Comparison of ENCODE assay signal across 8 mouse cellular contexts in the genomic region with DNA sequence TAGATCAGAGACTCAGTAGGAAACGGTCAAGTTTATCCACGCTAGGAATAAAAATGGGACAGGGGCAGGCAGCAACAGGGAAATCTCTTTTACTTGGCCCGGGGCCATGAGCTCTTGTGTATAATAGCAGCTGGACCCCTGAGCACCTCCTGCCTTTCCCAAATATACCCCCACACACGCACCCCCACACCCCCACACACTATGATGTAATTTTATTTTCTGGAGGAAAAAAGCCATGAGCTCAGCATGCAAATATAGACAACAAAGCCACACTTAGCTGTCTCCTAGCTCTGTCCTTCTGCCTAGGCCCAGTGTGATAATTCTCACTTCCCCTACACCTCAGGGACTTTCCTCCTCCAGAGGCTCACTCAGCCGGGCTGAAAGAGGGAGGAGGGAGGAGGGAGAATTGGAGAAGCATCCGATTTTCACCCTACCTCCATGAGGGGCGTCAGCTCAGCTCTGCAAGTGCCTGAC. TPM values are rescaled to one million over a fixed set of nuclear protein-coding genes. Genes with fewer than 3 reads are reported as not detected.
A peak's percentile ranks its signal among the peaks of the same experiment; 100 is the strongest.
DNase-seq lines count a peak whose midpoint lies in the region; ATAC-seq and TF ChIP-seq lines count a peak whose summit lies in the region.

No protein-coding gene starts in this region.

- TF ChIP-seq POLR2A in heart, adult 2 months (IDR thresholded peaks at IDR 0.05; ENCODE audit: insufficient read depth, low read depth, low read length), result no peak
- TF ChIP-seq POLR2A in CH12.LX (IDR thresholded peaks at IDR 0.05; ENCODE audit: low read depth, low read length), result no peak

- in situ Hi-C loops in CH12.LX (cut with MboI; ENCODE audit: low pct_ligation_motif_present, low pct_unique_long_range_greater_than_20kb, low sequenced_read_pairs), result no loop called here

- peak overlapping the region; percentile 97 for H3K27ac ChIP-seq in heart, adult 2 months
- H3K27ac ChIP-seq in CH12.LX (ENCODE audit: insufficient read depth, low read depth), result peak overlapping the region; percentile 32; the same call in 1 of the 2 replicates
- peak overlapping the region; percentile 80; the same call in 1 of the 2 replicates for H3K27ac ChIP-seq in embryonic facial prominence, embryonic 12.5 days
- peak overlapping the region; percentile 94 for H3K27ac ChIP-seq in hindbrain, embryonic 16.5 days (ENCODE audit: low read depth, low read length)
- peak overlapping the region; percentile 97; the same call in 1 of the 2 replicates for H3K27ac ChIP-seq in midbrain, embryonic 11.5 days (ENCODE audit: low read depth, low read length)

- peak overlapping the region; percentile 95 for H3K4me3 ChIP-seq in heart, adult 2 months
- H3K4me3 ChIP-seq in CH12.LX (replicated peaks in 1 of 3; ENCODE audit: low read depth in 2 of 3, low read length in 2 of 3, poor library complexity in 1 of 3), result peak overlapping the region in 2 of 3 experiments; percentile 28 to 78
- no peak overlapping the region for H3K4me3 ChIP-seq in embryonic facial prominence, embryonic 12.5 days
- H3K4me3 ChIP-seq in hindbrain, embryonic 16.5 days (ENCODE audit: low read length), result peak overlapping the region; percentile 88
- H3K4me3 ChIP-seq in midbrain, embryonic 11.5 days (ENCODE audit: low read depth, low read length), result peak overlapping the region; percentile 84

- no peak for ATAC-seq in embryonic facial prominence, embryonic 12.5 days (ENCODE audit: insufficient number of reproducible peaks, insufficient read depth, low FRiP score, low TSS enrichment)
- peak; percentile 6; the same call in 1 of the 2 replicates for ATAC-seq in hindbrain, embryonic 16.5 days
- no peak for ATAC-seq in midbrain, embryonic 11.5 days (ENCODE audit: low FRiP score)
- ATAC-seq in megakaryocyte-erythroid progenitor cell, adult 5-6 weeks (replicated peaks; ENCODE audit: low FRiP score, low TSS enrichment, poor library complexity, severe bottlenecking), result no peak

- peak overlapping the region; percentile 76 for H3K4me2 ChIP-seq in CH12.LX (ENCODE audit: insufficient read depth, low read depth, poor library complexity, severe bottlenecking)
- peak overlapping the region; percentile 77 for H3K4me2 ChIP-seq in embryonic facial prominence, embryonic 12.5 days (replicated peaks)
- H3K4me2 ChIP-seq in hindbrain, embryonic 16.5 days (ENCODE audit: low read length), result peak overlapping the region; percentile 95
- peak overlapping the region; percentile 95 for H3K4me2 ChIP-seq in midbrain, embryonic 11.5 days

- peaks cover 2% of the 10 kb centered on the region for H3K79me2 ChIP-seq in heart, adult 2 months (replicated peaks; ENCODE audit: control insufficient read depth, insufficient read depth, low read length)
- no peaks in the 10 kb centered on the region; the same call in 1 of the 2 replicates for H3K79me2 ChIP-seq in CH12.LX (replicated peaks; ENCODE audit: control insufficient read depth, extremely low read depth, insufficient read depth, poor library complexity, severe bottlenecking)

- peak in 1 of 2 experiments; percentile 27 for DNase-seq in heart, adult 2 months
- no peak for DNase-seq in heart, postnatal 36 days
- DNase-seq in CH12.LX (ENCODE audit: extremely low read depth), result peak; percentile 77
- peak; percentile 91 for DNase-seq in midbrain, embryonic 11.5 days (ENCODE audit: low spot score, missing footprints)
- no peak for DNase-seq in ovary, postnatal 14 days (ENCODE audit: low spot score)

- peaks cover 4% of the 10 kb centered on the region; the same call in 1 of the 2 replicates for H3K36me3 ChIP-seq in heart, adult 2 months (ENCODE audit: control insufficient read depth, insufficient read depth, low read length)
- peaks cover 7 to 34% of the 10 kb centered on the region in 2 experiments for H3K36me3 ChIP-seq in CH12.LX (replicated peaks in 1 of 2; ENCODE audit: control insufficient read depth in 1 of 2, insufficient read depth in 1 of 2, low read length in 1 of 2)
- H3K36me3 ChIP-seq in embryonic facial prominence, embryonic 12.5 days, result peaks cover 2% of the 10 kb centered on the region; the same call in 1 of the 2 replicates
- H3K36me3 ChIP-seq in hindbrain, embryonic 16.5 days (ENCODE audit: control insufficient read depth, insufficient read depth, low read length), result no peaks in the 10 kb centered on the region
- H3K36me3 ChIP-seq in midbrain, embryonic 11.5 days (ENCODE audit: control insufficient read depth, insufficient read depth, low read length), result no peaks in the 10 kb centered on the region; the same call in 1 of the 2 replicates

- no peak for TF ChIP-seq RAD21 in CH12.LX (IDR thresholded peaks at IDR 0.05; ENCODE audit: low read depth, low read length)

- TF ChIP-seq EP300 in heart, adult 2 months (IDR thresholded peaks at IDR 0.05; ENCODE audit: insufficient read depth, low read depth, low read length), result no peak
- TF ChIP-seq EP300 in CH12.LX (IDR thresholded peaks at IDR 0.05; ENCODE audit: low read length), result peak; percentile 71

- H3K9me3 ChIP-seq in CH12.LX (replicated peaks; ENCODE audit: low read length), result no peaks in the 10 kb centered on the region
- H3K9me3 ChIP-seq in embryonic facial prominence, embryonic 12.5 days, result no peaks in the 10 kb centered on the region
- no peaks in the 10 kb centered on the region for H3K9me3 ChIP-seq in hindbrain, embryonic 16.5 days (ENCODE audit: control insufficient read depth, low read length)
- H3K9me3 ChIP-seq in midbrain, embryonic 11.5 days (ENCODE audit: control insufficient read depth, low read length), result no peaks in the 10 kb centered on the region

- intact Hi-C loops in heart, adult 2 months (cut with DNase I), result no loop called here
- intact Hi-C loops in heart, postnatal 36 days (cut with DNase I), result loop anchor here (2.0 kb wide), 1 partner anchor 58 kb away; a partner anchor contains a TSS

- H3K4me1 ChIP-seq in heart, adult 2 months (ENCODE audit: control insufficient read depth, insufficient read depth, low read length), result peaks cover 26% of the 10 kb centered on the region
- peaks cover 13 to 51% of the 10 kb centered on the region in 2 experiments for H3K4me1 ChIP-seq in CH12.LX (ENCODE audit: control insufficient read depth in 1 of 2, insufficient read depth in 2 of 2)
- peaks cover 46% of the 10 kb centered on the region for H3K4me1 ChIP-seq in embryonic facial prominence, embryonic 12.5 days
- peaks cover 45% of the 10 kb centered on the region for H3K4me1 ChIP-seq in hindbrain, embryonic 16.5 days (ENCODE audit: control insufficient read depth, insufficient read depth, low read depth, low read length)
- peaks cover 45% of the 10 kb centered on the region for H3K4me1 ChIP-seq in midbrain, embryonic 11.5 days (ENCODE audit: control insufficient read depth, insufficient read depth, low read length)

- dilution Hi-C loops in CH12.LX (cut with MboI; ENCODE audit: extremely low pct_ligation_motif_present, extremely low pct_unique_long_range_greater_than_20kb, low sequenced_read_pairs), result no loop called here

- no peaks in the 10 kb centered on the region; the same call in 1 of the 2 replicates for H3K27me3 ChIP-seq in heart, adult 2 months (ENCODE audit: control insufficient read depth, insufficient read depth, low read length)
- H3K27me3 ChIP-seq in CH12.LX (replicated peaks), result no peaks in the 10 kb centered on the region
- H3K27me3 ChIP-seq in embryonic facial prominence, embryonic 12.5 days, result no peaks in the 10 kb centered on the region
- H3K27me3 ChIP-seq in hindbrain, embryonic 16.5 days (replicated peaks; ENCODE audit: control insufficient read depth, insufficient read depth, low read length), result no peaks in the 10 kb centered on the region
- no peaks in the 10 kb centered on the region for H3K27me3 ChIP-seq in midbrain, embryonic 11.5 days (ENCODE audit: control insufficient read depth, insufficient read depth, low read length)

- H3K9ac ChIP-seq in heart, adult 2 months (ENCODE audit: low read depth, low read length), result peak overlapping the region; percentile 10; the same call in 1 of the 2 replicates
- peak overlapping the region; percentile 83 for H3K9ac ChIP-seq in CH12.LX (ENCODE audit: insufficient read depth, low read depth)
- peak overlapping the region; percentile 79; the same call in 1 of the 2 replicates for H3K9ac ChIP-seq in embryonic facial prominence, embryonic 12.5 days
- peak overlapping the region; percentile 92 for H3K9ac ChIP-seq in hindbrain, embryonic 16.5 days (ENCODE audit: low read depth, low read length)
- peak overlapping the region; percentile 93 for H3K9ac ChIP-seq in midbrain, embryonic 11.5 days (ENCODE audit: low read length)

- TF ChIP-seq CTCF in heart, adult 2 months (IDR thresholded peaks at IDR 0.05), result no peak
- no peak for TF ChIP-seq CTCF in CH12.LX (conservative IDR thresholded peaks at IDR 0.05 in 1 of 2, IDR thresholded peaks at IDR 0.05 in 1 of 2; ENCODE audit: low read depth in 2 of 2, low read length in 2 of 2)

- WGBS in heart, adult 2 months, result 20% methylated on average over 7 of the region's 7 CpGs
- 25% methylated on average over 6 of the region's 7 CpGs for WGBS in embryonic facial prominence, embryonic 12.5 days
- 6% methylated on average over 7 of the region's 7 CpGs for WGBS in hindbrain, embryonic 16.5 days
- 7% methylated on average over 7 of the region's 7 CpGs for WGBS in midbrain, embryonic 11.5 days

RNA-seq across cellular contexts. Expression of a gene that starts 0.5 kb away (rescaled TPM):
- total RNA-seq in heart, adult 2 months (2021), result 10 to 100 TPM; 52.2 to 69.8 TPM
- polyA plus RNA-seq in heart, adult 2 months (2012; rRNA removed), result 56.8 and 101 TPM in 2 replicates
- total RNA-seq in heart, postnatal 36 days (2021), result 10 to 100 TPM; 59.1 to 65.0 TPM
- 14.9 and 15.6 TPM in 2 replicates for total RNA-seq in CH12.LX (2012; rRNA removed)
- total RNA-seq in CH12.LX (2014; rRNA removed), result 21.5 and 23.7 TPM in 2 replicates
- 50.6 and 52.1 TPM in 2 replicates for polyA plus RNA-seq in CH12.LX (2012; ENCODE audit: insufficient read length, low read depth)
- polyA plus RNA-seq in embryonic facial prominence, embryonic 12.5 days (2016; fragmentation: Nextera tagmentation; extraction: Ambion mirVana), result 118 TPM in 2 replicates
- polyA plus RNA-seq in hindbrain, embryonic 16.5 days (2015; fragmentation: Nextera tagmentation; extraction: Ambion mirVana), result 538 and 563 TPM in 2 replicates
- 332 and 337 TPM in 2 replicates for polyA plus RNA-seq in midbrain, embryonic 11.5 days (2014; fragmentation: Nextera tagmentation; extraction: Ambion mirVana)
- 0.50 and 4.7 TPM in 2 replicates for total RNA-seq in megakaryocyte-erythroid progenitor cell, adult 5-6 weeks (2014; fragmentation: Nextera tagmentation)
- total RNA-seq in megakaryocyte-erythroid progenitor cell, adult 5-6 weeks (2017), result 2.0 TPM in 1 of 2 replicates, not detected in the other

RNA-seq across cellular contexts. Expression of a gene that starts 12.5 kb away (rescaled TPM):
- 1 to 10 TPM; 3.3 to 5.6 TPM for total RNA-seq in heart, adult 2 months (2021)
- 51.7 and 53.8 TPM in 2 replicates for polyA plus RNA-seq in heart, adult 2 months (2012; rRNA removed)
- 1 to 10 TPM; 8.0 to 8.6 TPM for total RNA-seq in heart, postnatal 36 days (2021)
- 0.21 TPM in 1 of 2 replicates, not detected in the other for total RNA-seq in CH12.LX (2012; rRNA removed)
- total RNA-seq in CH12.LX (2014; rRNA removed), result not detected in 2 replicates
- polyA plus RNA-seq in CH12.LX (2012; ENCODE audit: insufficient read length, low read depth), result 0.96 and 0.98 TPM in 2 replicates
- polyA plus RNA-seq in embryonic facial prominence, embryonic 12.5 days (2016; fragmentation: Nextera tagmentation; extraction: Ambion mirVana), result 3.3 and 3.6 TPM in 2 replicates
- 1.5 and 5.5 TPM in 2 replicates for polyA plus RNA-seq in hindbrain, embryonic 16.5 days (2015; fragmentation: Nextera tagmentation; extraction: Ambion mirVana)
- polyA plus RNA-seq in midbrain, embryonic 11.5 days (2014; fragmentation: Nextera tagmentation; extraction: Ambion mirVana), result 1.4 and 2.1 TPM in 2 replicates
- not detected in 2 replicates for total RNA-seq in megakaryocyte-erythroid progenitor cell, adult 5-6 weeks (2014; fragmentation: Nextera tagmentation)
- not detected in 2 replicates for total RNA-seq in megakaryocyte-erythroid progenitor cell, adult 5-6 weeks (2017)

RNA-seq across cellular contexts. Expression of a gene that starts 51.1 kb away (rescaled TPM):
- not detected for total RNA-seq in heart, adult 2 months (2021)
- polyA plus RNA-seq in heart, adult 2 months (2012; rRNA removed), result 0.10 and 0.35 TPM in 2 replicates
- total RNA-seq in heart, postnatal 36 days (2021), result not detected
- not detected in 2 replicates for total RNA-seq in CH12.LX (2012; rRNA removed)
- total RNA-seq in CH12.LX (2014; rRNA removed), result not detected in 2 replicates
- polyA plus RNA-seq in CH12.LX (2012; ENCODE audit: insufficient read length, low read depth), result 0.07 TPM in 1 of 2 replicates, not detected in the other
- polyA plus RNA-seq in embryonic facial prominence, embryonic 12.5 days (2016; fragmentation: Nextera tagmentation; extraction: Ambion mirVana), result not detected in 2 replicates
- 0.06 TPM in 1 of 2 replicates, not detected in the other for polyA plus RNA-seq in hindbrain, embryonic 16.5 days (2015; fragmentation: Nextera tagmentation; extraction: Ambion mirVana)
- not detected in 2 replicates for polyA plus RNA-seq in midbrain, embryonic 11.5 days (2014; fragmentation: Nextera tagmentation; extraction: Ambion mirVana)
- not detected in 2 replicates for total RNA-seq in megakaryocyte-erythroid progenitor cell, adult 5-6 weeks (2014; fragmentation: Nextera tagmentation)
- not detected in 2 replicates for total RNA-seq in megakaryocyte-erythroid progenitor cell, adult 5-6 weeks (2017)

RNA-seq across cellular contexts. Expression of a gene that starts 54.3 kb away (rescaled TPM):
- 10 to 100 TPM; 10.9 to 13.5 TPM for total RNA-seq in heart, adult 2 months (2021)
- polyA plus RNA-seq in heart, adult 2 months (2012; rRNA removed), result 25.9 and 39.9 TPM in 2 replicates
- 10 to 100 TPM; 10.9 to 12.4 TPM for total RNA-seq in heart, postnatal 36 days (2021)
- total RNA-seq in CH12.LX (2012; rRNA removed) (29.3 and 37.0 TPM in 2 replicates), CH12.LX (2014; rRNA removed) (7.4 and 8.3 TPM in 2 replicates)
- 22.1 and 25.9 TPM in 2 replicates for polyA plus RNA-seq in CH12.LX (2012; ENCODE audit: insufficient read length, low read depth)
- polyA plus RNA-seq in embryonic facial prominence, embryonic 12.5 days (2016; fragmentation: Nextera tagmentation; extraction: Ambion mirVana), result 45.4 and 45.8 TPM in 2 replicates
- polyA plus RNA-seq in hindbrain, embryonic 16.5 days (2015; fragmentation: Nextera tagmentation; extraction: Ambion mirVana), result 84.7 and 88.3 TPM in 2 replicates
- 47.2 and 55.1 TPM in 2 replicates for polyA plus RNA-seq in midbrain, embryonic 11.5 days (2014; fragmentation: Nextera tagmentation; extraction: Ambion mirVana)
- total RNA-seq in megakaryocyte-erythroid progenitor cell, adult 5-6 weeks (2014; fragmentation: Nextera tagmentation), result 9.3 and 23.6 TPM in 2 replicates
- total RNA-seq in megakaryocyte-erythroid progenitor cell, adult 5-6 weeks (2017), result 9.7 and 16.4 TPM in 2 replicates

RNA-seq across cellular contexts. Expression of a gene that starts 59.3 kb away (rescaled TPM):
- total RNA-seq in heart, adult 2 months (2021), result 100 to 1,000 TPM; 100 to 116 TPM
- 62.7 and 93.8 TPM in 2 replicates for polyA plus RNA-seq in heart, adult 2 months (2012; rRNA removed)
- total RNA-seq in heart, postnatal 36 days (2021), result 100 to 1,000 TPM; 124 to 129 TPM
- total RNA-seq in CH12.LX (2012; rRNA removed), result 47.7 and 58.5 TPM in 2 replicates
- total RNA-seq in CH12.LX (2014; rRNA removed), result 46.2 and 50.1 TPM in 2 replicates
- polyA plus RNA-seq in CH12.LX (2012; ENCODE audit: insufficient read length, low read depth), result 77.2 and 80.7 TPM in 2 replicates
- 165 and 171 TPM in 2 replicates for polyA plus RNA-seq in embryonic facial prominence, embryonic 12.5 days (2016; fragmentation: Nextera tagmentation; extraction: Ambion mirVana)
- 86.6 and 91.6 TPM in 2 replicates for polyA plus RNA-seq in hindbrain, embryonic 16.5 days (2015; fragmentation: Nextera tagmentation; extraction: Ambion mirVana)
- polyA plus RNA-seq in midbrain, embryonic 11.5 days (2014; fragmentation: Nextera tagmentation; extraction: Ambion mirVana), result 93.9 and 100.0 TPM in 2 replicates
- 106 and 110 TPM in 2 replicates for total RNA-seq in megakaryocyte-erythroid progenitor cell, adult 5-6 weeks (2014; fragmentation: Nextera tagmentation)
- 132 and 142 TPM in 2 replicates for total RNA-seq in megakaryocyte-erythroid progenitor cell, adult 5-6 weeks (2017)

Comparison
In these comparisons a context has a peak if more than half of its experiments do, and no peak if none do; other contexts are left out.
1. DNase-seq: peak in CH12.LX (single experiment) and midbrain, embryonic 11.5 days (single experiment); none in heart, postnatal 36 days (0 of 2) and ovary, postnatal 14 days (single experiment).
2. H3K27ac ChIP-seq: peak in every context shown above with its lines; median percentile 97 in heart, adult 2 months; 97 in midbrain, embryonic 11.5 days; 94 in hindbrain, embryonic 16.5 days; 80 in embryonic facial prominence, embryonic 12.5 days; 32 in CH12.LX.
3. H3K9ac ChIP-seq: peak in every context shown above with its lines; median percentile 93 in midbrain, embryonic 11.5 days; 92 in hindbrain, embryonic 16.5 days; 83 in CH12.LX; 79 in embryonic facial prominence, embryonic 12.5 days; 10 in heart, adult 2 months.
4. Peak in every context shown above with its lines, with median percentiles within 50 percentile points of each other: H3K4me2 ChIP-seq.